Mouse (Mus musculus) ES-E14 (cell line): ENCODE results near the gene Elfn1. TPM values are rescaled to one million over a fixed set of nuclear protein-coding genes. Genes with fewer than 3 reads are reported as not detected.

ENCODE experiments used
- DNase-seq: peaks from one replicate; pipeline ENCODE4 v3.0.0-alpha.2; 2013; ENCODE audit warnings: low read depth, low spot score
- H3K27ac ChIP-seq: 2 replicates; pipeline ENCODE4 v1.5.1; 2012; ENCODE audit warnings: low read depth, mild to moderate bottlenecking, low read length, moderate library complexity, mixed read lengths; ENCODE audit not compliant: poor library complexity, insufficient read depth, severe bottlenecking
- H3K36me3 ChIP-seq: 2 replicates; pipeline ENCODE4 v1.6.1; 2012; ENCODE audit warnings: mild to moderate bottlenecking, low read length, moderate library complexity, mixed read lengths; ENCODE audit not compliant: control insufficient read depth, poor library complexity, insufficient read depth, severe bottlenecking
- H3K4me1 ChIP-seq, 2 experiments: fragments of 150-350 bp in 1 of 2; sonication (generic) in 1 of 2; 2 replicates each; pipeline ENCODE4 v1.6.1; 2012; ENCODE audit warnings: low read length in 2 of 2, mild to moderate bottlenecking in 1 of 2, mixed read lengths in 1 of 2; ENCODE audit not compliant: control insufficient read depth in 2 of 2, insufficient read depth in 2 of 2, poor library complexity in 1 of 2
- H3K4me3 ChIP-seq, 2 experiments: fragments of 150-350 bp in 1 of 2; sonication (generic) in 1 of 2; 2 replicates each; pipeline ENCODE4 v1.5.1; 2012; ENCODE audit warnings: low read length in 2 of 2, low read depth in 1 of 2, mild to moderate bottlenecking in 1 of 2, mixed read lengths in 1 of 2; ENCODE audit not compliant: insufficient read depth in 1 of 2, poor library complexity in 1 of 2, severe bottlenecking in 1 of 2
- H3K9ac ChIP-seq: 2 replicates; pipeline ENCODE4 v1.6.1; 2012; ENCODE audit warnings: low read depth, mild to moderate bottlenecking, low read length, mixed read lengths; ENCODE audit not compliant: poor library complexity, insufficient read depth, severe bottlenecking
- H3K9me3 ChIP-seq: fragments of 150-350 bp; sonication (generic); 2 replicates; pipeline ENCODE4 v1.6.1; 2012; ENCODE audit warnings: low read depth, mild to moderate bottlenecking, low read length; ENCODE audit not compliant: control insufficient read depth, insufficient read depth
- CHD2 ChIP-seq: IDR thresholded peaks from 2 replicates; pipeline ENCODE4 v1.6.1; 2014; ENCODE audit warnings: mild to moderate bottlenecking, low read depth, low read length, inconsistent platforms
- HCFC1 ChIP-seq: IDR thresholded peaks from 2 replicates; pipeline ENCODE4 v1.6.1; 2012; ENCODE audit warnings: low read length, inconsistent platforms, borderline replicate concordance; ENCODE audit not compliant: insufficient read depth
- MAFK ChIP-seq: IDR thresholded peaks from 2 replicates; pipeline ENCODE4 v1.6.1; 2014; ENCODE audit warnings: mild to moderate bottlenecking, low read depth, low read length, inconsistent platforms; ENCODE audit not compliant: insufficient read depth
- ZC3H11A ChIP-seq: IDR thresholded peaks from 2 replicates; pipeline ENCODE4 v1.6.1; 2012; ENCODE audit warnings: low read depth, mild to moderate bottlenecking, inconsistent platforms, low read length, borderline replicate concordance
- ZNF384 ChIP-seq: IDR thresholded peaks from 2 replicates; pipeline ENCODE4 v1.6.1; 2012; ENCODE audit warnings: low read depth, low read length, inconsistent platforms
- in situ Hi-C, 2 experiments: fragments of 600-800 bp; cut with MboI; formaldehyde crosslinking; loops; one replicate each; pipeline ENCODE4 v1.15.1; 2025; ENCODE audit warnings: low sequenced_read_pairs in 2 of 2, inconsistent platforms in 1 of 2; ENCODE audit not compliant: unreplicated experiment in 2 of 2
- total RNA-seq: library from RNA; depleted of rRNA; stranded (reverse); fragments of 300-350 nt; gene quantifications from 2 replicates; pipeline ENCODE4 v1.2.3, GENCODE M21; 2012; rRNA removed

Gene Elfn1
- total RNA-seq: 0.53 and 1.1 TPM in 2 replicates

DNA sequence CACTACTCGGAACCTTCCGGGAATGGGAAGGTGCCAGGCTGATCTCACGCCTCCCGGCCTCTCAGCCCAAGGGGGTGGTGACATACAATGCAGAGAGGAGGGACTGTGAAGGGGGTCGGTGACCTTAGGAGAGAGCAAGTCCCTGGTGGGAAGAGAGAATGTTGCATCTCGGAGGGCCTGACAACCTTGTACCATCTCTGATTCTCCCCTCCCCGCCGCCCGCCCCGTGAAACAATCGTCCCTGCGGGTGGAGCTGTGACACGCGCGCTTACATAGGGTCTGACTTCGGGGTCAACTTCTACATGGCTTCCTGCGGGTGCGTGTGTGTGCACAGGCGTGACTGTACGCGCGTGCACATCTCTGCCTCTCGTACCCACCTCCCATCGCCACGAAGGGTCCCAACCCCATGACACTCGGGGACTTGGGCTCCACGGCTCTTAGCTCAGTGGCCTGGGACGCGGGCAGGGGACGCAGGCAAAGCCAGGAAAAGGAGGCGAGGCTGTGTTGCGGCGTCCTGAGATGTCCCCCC is at the start of gene Elfn1:
TSS of gene Elfn1 (plus strand) at position 230 of the 529 bp plus-strand sequence.
- Histone ChIP-seq H3K4me3 (peak within 1 kb of the TSS; percentile 42 to 81), H3K27ac (no peak within 1 kb of the TSS), H3K36me3 (no peaks in the 10 kb centered on the region), H3K9ac (peak within 1 kb of the TSS; percentile 54), H3K4me1 (peaks cover 0 to 17% of the 10 kb centered on the region in 2 experiments; a peak in 1 of 4 replicates), H3K9me3 (no peaks in the 10 kb centered on the region)
- no peak for TF ChIP-seq MAFK
- TF ChIP-seq ZNF384: no peak
- no peak for TF ChIP-seq ZC3H11A
- no peak for TF ChIP-seq HCFC1
- no peak for TF ChIP-seq CHD2
- DNase-seq: no peak
- in situ Hi-C loops: loop anchor here (5.0 to 10.0 kb wide), 2 partner anchors 365 to 913 kb away; partner anchors contain the start of genes Pdgfa (in 1 of the 2) and Uncx (in 1 of the 2)

DNA sequence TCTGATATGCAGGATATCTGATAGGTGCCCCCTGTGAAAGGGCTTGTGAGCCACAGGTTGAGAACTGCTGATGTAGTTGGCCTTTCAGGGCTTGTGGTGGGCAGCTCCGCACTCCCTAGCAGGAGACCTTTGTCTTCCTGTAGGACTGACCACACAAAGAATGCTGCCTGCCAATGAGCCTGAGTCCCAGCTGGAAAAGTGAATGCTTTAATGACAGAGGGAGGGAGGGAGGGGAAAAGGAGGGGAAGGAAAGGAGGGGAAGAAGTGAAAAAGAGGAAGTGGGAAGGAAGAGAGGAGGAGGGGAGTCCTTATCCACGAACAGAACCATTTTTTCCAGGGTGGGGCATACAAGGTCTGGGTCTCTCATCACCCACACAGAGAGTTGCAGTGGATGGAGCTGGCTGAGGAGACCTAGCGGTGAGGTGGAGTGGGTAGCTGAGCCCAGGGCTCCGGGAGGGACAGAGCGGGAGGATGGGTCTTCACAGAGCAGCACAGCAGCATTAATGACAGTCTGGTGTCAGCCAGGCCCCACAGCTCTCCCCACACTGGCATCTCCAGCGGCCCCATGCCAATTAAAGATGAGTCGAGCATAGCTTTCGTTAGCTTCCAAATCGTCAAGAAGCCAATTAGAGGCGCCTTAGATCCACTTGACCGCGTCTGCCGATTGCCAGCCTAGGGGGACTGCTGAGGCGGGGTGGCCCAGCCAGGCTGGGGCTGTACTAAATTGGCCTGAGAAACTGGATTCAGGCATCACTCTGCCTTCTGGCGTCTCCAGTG is 47.2 kb upstream of the Elfn1 start:
- DNase-seq: no peak
- no peak overlapping the region for H3K4me3 ChIP-seq
- no peaks in the 10 kb centered on the region; a peak in 1 of 4 replicates for H3K4me1 ChIP-seq
- no peaks in the 10 kb centered on the region for H3K9me3 ChIP-seq
- H3K27ac ChIP-seq: no peak overlapping the region
- no peak overlapping the region for H3K9ac ChIP-seq
- in situ Hi-C loops: no loop called here
- no peaks in the 10 kb centered on the region for H3K36me3 ChIP-seq
- TF ChIP-seq CHD2 (no peak), ZC3H11A (no peak), HCFC1 (no peak), ZNF384 (no peak), MAFK (no peak)

- no peak for TF ChIP-seq ZNF384
- TF ChIP-seq HCFC1: no peak
- TF ChIP-seq CHD2: no peak
- TF ChIP-seq ZC3H11A: no peak
- TF ChIP-seq MAFK: no peak
- Histone ChIP-seq H3K9me3 (no peaks in the 10 kb centered on the region), H3K27ac (no peak overlapping the region), H3K4me3 (no peak overlapping the region), H3K4me1 (no peaks in the 10 kb centered on the region; a peak in 1 of 4 replicates), H3K36me3 (no peaks in the 10 kb centered on the region), H3K9ac (no peak overlapping the region)
- DNase-seq: no peak
- in situ Hi-C loops: no loop called here
Measured at GRCm38 (mm10) chr5:139862759-139863158, 45.0 kb upstream of the Elfn1 start.

GRCm38 (mm10) chr5:139870886-139871285 is 36.9 kb upstream of the Elfn1 start:
- Histone ChIP-seq H3K36me3 (no peaks in the 10 kb centered on the region), H3K4me1 (peaks cover 0 to 10% of the 10 kb centered on the region in 2 experiments; a peak in 2 of 4 replicates), H3K27ac (no peak overlapping the region), H3K4me3 (no peak overlapping the region), H3K9ac (no peak overlapping the region), H3K9me3 (no peaks in the 10 kb centered on the region)
- in situ Hi-C loops: no loop called here
- DNase-seq: no peak
- TF ChIP-seq ZNF384 (no peak), HCFC1 (no peak), MAFK (no peak), CHD2 (no peak), ZC3H11A (no peak)
